Mouse (Mus musculus): ENCODE measurements around the gene Gm49318.

DNA sequence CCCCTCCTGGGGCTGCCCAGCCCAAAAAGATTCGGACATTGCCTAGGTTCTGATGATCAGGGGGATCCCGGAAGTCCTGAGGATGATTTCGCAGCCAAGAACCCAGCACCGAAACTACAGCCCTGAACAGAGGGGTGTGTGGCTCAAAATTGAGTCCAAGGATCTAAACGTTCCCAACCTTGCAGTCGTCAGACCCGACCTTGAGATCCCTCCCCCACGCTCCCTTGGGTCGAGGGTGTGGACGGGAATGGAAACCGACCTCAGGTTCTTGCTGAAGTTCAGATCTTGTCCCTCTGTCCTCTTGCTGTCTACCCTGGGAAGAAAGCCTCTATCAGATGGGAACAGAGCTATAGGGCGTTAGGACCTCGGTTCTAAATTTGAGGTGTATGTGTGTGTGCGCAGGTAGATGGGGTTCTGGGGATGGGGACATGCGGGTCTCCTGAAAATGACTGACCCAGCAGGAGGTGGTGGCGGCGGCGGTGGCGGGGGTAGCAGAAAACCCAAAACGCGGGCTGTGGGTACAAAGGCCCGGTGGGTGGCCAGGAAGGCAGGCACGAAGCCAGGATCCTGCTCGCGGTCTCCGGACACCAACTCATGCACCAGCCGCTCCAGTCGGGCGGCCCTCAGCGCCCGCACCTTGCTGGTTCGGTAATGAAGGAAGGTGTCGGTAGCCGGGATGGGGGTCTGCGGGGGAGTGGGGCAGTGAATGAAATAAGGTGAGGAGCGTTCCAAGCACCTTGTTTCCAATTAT is 83.3 kb downstream of the Gm49318 start:
- no peak for TF ChIP-seq TAL1 (IDR thresholded peaks at IDR 0.05; ENCODE audit: low read length)
- no peak for TF ChIP-seq GATA1 (IDR thresholded peaks at IDR 0.05; ENCODE audit: low read length)

Data from erythroblast, embryonic 14.5 days (primary cell).